Mouse (Mus musculus): ENCODE data around the gene Apof. TPM values are rescaled to one million over a fixed set of nuclear protein-coding genes. Genes with fewer than 3 reads are reported as not detected.
"Not testable (repeated sequence)": the region's sequence is repeated elsewhere in the genome, so short reads cannot be mapped to it uniquely, and the experiment has no call there.

Apof gene
- polyA plus RNA-seq, 1 experiment = 0.75 TPM

GRCm38 (mm10) chr10:128283604-128284579 is 15.4 kb downstream of the Apof start:
- Histone ChIP-seq H3K4me1 (ENCODE audit: control insufficient read depth, insufficient read depth, low read length) (no peaks in the 10 kb centered on the region), H3K4me3 (replicated peaks; ENCODE audit: extremely low read depth, low read depth, low read length) (no peak overlapping the region)
- TF ChIP-seq CTCF (IDR thresholded peaks at IDR 0.05; ENCODE audit: insufficient read depth, low read length) (peak; percentile 64), POLR2A (IDR thresholded peaks at IDR 0.05; ENCODE audit: borderline replicate concordance, extremely low read depth, low read depth, low read length) (no peak)
- peak; percentile 66 for DNase-seq
- 62% methylated on average over 31 of the region's 31 CpGs for WGBS

GRCm38 (mm10) chr10:128290594-128290993 is 22.1 kb downstream of the Apof start:
- H3K4me1 ChIP-seq (ENCODE audit: control insufficient read depth, insufficient read depth, low read length); H3K4me3 ChIP-seq (replicated peaks; ENCODE audit: extremely low read depth, low read depth, low read length); DNase-seq: not testable (repeated sequence)
- WGBS = 87% methylated on average over 1 of the region's 1 CpGs

GRCm38 (mm10) chr10:128296370-128297090 is 28.1 kb downstream of the Apof start:
- 0 out of 2 replicates have a peak, but pooled peaks cover 2% of the 10 kb centered on the region for H3K4me1 ChIP-seq (ENCODE audit: control insufficient read depth, insufficient read depth, low read length)
- no peak for DNase-seq
- no peak for TF ChIP-seq CTCF (IDR thresholded peaks at IDR 0.05; ENCODE audit: insufficient read depth, low read length)
- no peak for TF ChIP-seq POLR2A (IDR thresholded peaks at IDR 0.05; ENCODE audit: borderline replicate concordance, extremely low read depth, low read depth, low read length)
- 70% methylated on average over 13 of the region's 13 CpGs for WGBS
- H3K4me3 ChIP-seq (replicated peaks; ENCODE audit: extremely low read depth, low read depth, low read length) = no peak overlapping the region

- Histone ChIP-seq H3K4me3 (replicated peaks; ENCODE audit: extremely low read depth, low read depth, low read length) (no peak overlapping the region), H3K4me1 (ENCODE audit: control insufficient read depth, insufficient read depth, low read length) (0 out of 2 replicates have a peak, but pooled peaks cover 2% of the 10 kb centered on the region)
- TF ChIP-seq POLR2A (IDR thresholded peaks at IDR 0.05; ENCODE audit: borderline replicate concordance, extremely low read depth, low read depth, low read length) = no peak
- TF ChIP-seq CTCF (IDR thresholded peaks at IDR 0.05; ENCODE audit: insufficient read depth, low read length) = no peak
- no peak for DNase-seq
- WGBS = 48% methylated on average over 4 of the region's 4 CpGs
Observed at GRCm38 (mm10) chr10:128297221-128297620, 28.8 kb downstream of the Apof start.

GRCm38 (mm10) chr10:128297622-128298021 is 29.2 kb downstream of the Apof start:
- TF ChIP-seq CTCF (IDR thresholded peaks at IDR 0.05; ENCODE audit: insufficient read depth, low read length) = no peak
- H3K4me3 ChIP-seq (replicated peaks; ENCODE audit: extremely low read depth, low read depth, low read length) = no peak overlapping the region
- no peak for DNase-seq
- 0 out of 2 replicates have a peak, but pooled peaks cover 2% of the 10 kb centered on the region for H3K4me1 ChIP-seq (ENCODE audit: control insufficient read depth, insufficient read depth, low read length)
- WGBS = 64% methylated on average over 11 of the region's 11 CpGs

DNA sequence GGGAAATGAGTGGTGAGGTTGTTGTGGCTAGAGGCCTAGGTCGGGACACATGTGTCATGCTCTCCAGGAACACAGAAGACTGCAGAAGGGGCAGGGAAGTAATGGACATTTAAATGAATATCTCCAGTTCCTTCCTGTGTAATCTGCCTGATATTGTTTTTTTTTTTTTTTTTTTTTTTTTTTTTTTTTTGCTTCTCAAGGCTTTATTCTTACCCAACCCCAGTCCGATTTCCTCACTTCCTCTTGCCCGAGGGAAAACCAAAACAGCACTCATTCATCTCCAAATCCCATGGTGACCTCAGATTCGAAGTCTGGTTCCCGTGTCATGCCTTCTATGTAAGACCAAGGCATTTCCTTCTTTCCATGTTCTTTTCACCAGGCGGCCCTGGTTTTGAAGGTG is 29.8 kb downstream of the Apof start:
- Histone ChIP-seq H3K4me1 (ENCODE audit: control insufficient read depth, insufficient read depth, low read length) (0 out of 2 replicates have a peak, but pooled peaks cover 2% of the 10 kb centered on the region), H3K4me3 (replicated peaks; ENCODE audit: extremely low read depth, low read depth, low read length) (no peak overlapping the region)
- 34% methylated on average over 6 of the region's 6 CpGs for whole genome bisulfite sequencing
- no peak for DNase-seq
- TF ChIP-seq CTCF (IDR thresholded peaks at IDR 0.05; ENCODE audit: insufficient read depth, low read length) (no peak), POLR2A (IDR thresholded peaks at IDR 0.05; ENCODE audit: borderline replicate concordance, extremely low read depth, low read depth, low read length) (no peak)

DNA sequence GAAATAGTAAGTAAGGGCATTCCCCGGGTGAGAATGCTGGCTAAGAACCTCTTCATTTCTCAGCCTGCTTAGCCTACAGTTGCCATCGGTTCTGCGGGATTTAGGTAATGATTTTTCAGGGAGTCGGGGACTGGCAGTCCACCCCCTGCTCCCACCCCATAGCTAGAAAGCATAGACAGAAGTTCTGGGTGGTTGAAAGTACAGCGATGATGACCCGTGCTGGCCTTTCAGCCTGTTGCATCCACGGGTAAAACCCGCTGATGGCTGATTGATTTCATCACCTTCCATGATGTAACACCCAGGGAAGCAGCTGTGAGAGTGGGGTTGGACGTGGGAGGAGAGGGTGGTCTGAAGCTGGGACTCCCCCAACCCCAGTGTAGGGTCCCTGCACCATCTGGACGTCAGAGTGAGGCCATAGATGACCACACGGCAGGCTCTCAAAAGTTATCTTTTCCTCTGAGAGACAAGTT is 30.3 kb downstream of the Apof start, which contains the start of gene Il23a:
Gene Il23a, minus strand, starts transcription at position 51 of the 470 bp plus-strand sequence.
- no peak for DNase-seq
- 77% methylated on average over 11 of the region's 11 CpGs for WGBS
- no peak for TF ChIP-seq CTCF (IDR thresholded peaks at IDR 0.05; ENCODE audit: insufficient read depth, low read length)
- Histone ChIP-seq H3K4me3 (replicated peaks; ENCODE audit: extremely low read depth, low read depth, low read length) (no peak within 1 kb of the TSS), H3K4me1 (ENCODE audit: control insufficient read depth, insufficient read depth, low read length) (peaks cover 2% of the 10 kb centered on the region; the same call in 1 of the 2 replicates)

DNA sequence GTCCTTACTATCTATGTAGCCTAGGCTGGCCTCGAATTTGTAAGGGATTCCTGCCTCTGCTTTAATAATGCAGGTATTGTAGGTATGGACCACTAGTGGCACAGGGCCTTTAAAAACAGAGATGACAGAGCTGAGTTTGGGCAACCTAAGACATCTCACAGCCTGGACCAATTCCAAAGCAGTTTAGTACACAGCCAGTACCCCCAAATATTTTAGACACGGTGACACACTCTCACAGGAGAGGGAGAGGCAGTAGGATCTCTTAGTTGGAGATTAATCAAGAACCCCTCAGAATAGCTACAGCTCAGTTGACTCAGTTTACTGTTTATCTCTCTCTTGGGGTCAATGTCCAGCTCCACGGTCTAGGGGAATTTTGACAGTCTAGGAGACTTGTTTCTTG is 33.9 kb downstream of the Apof start:
- H3K4me1 ChIP-seq (ENCODE audit: control insufficient read depth, insufficient read depth, low read length) = peaks cover 8% of the 10 kb centered on the region
- no peak for TF ChIP-seq CTCF (IDR thresholded peaks at IDR 0.05; ENCODE audit: insufficient read depth, low read length)
- TF ChIP-seq POLR2A (IDR thresholded peaks at IDR 0.05; ENCODE audit: borderline replicate concordance, extremely low read depth, low read depth, low read length) = no peak
- peak overlapping the region; percentile 73 for H3K4me3 ChIP-seq (replicated peaks; ENCODE audit: extremely low read depth, low read depth, low read length)
- DNase-seq = no peak
- 29% methylated on average over 3 of the region's 3 CpGs for WGBS

- peak overlapping the region; percentile 73 for H3K4me3 ChIP-seq (replicated peaks; ENCODE audit: extremely low read depth, low read depth, low read length)
- no peak for TF ChIP-seq POLR2A (IDR thresholded peaks at IDR 0.05; ENCODE audit: borderline replicate concordance, extremely low read depth, low read depth, low read length)
- no peak for TF ChIP-seq CTCF (IDR thresholded peaks at IDR 0.05; ENCODE audit: insufficient read depth, low read length)
- under 1% methylated on average over 9 of the region's 9 CpGs for WGBS
- H3K4me1 ChIP-seq (ENCODE audit: control insufficient read depth, insufficient read depth, low read length) = peaks cover 7% of the 10 kb centered on the region
- DNase-seq = no peak
Observed at GRCm38 (mm10) chr10:128302785-128303125, 34.3 kb downstream of the Apof start.

Data from lung, adult 2 months (tissue).